Mouse (Mus musculus): ENCODE results near the gene Rin3. TPM values are rescaled to one million over a fixed set of nuclear protein-coding genes. Genes with fewer than 3 reads are reported as not detected.

The Rin3 gene
- total RNA-seq, 2 experiments from 2014 or later: 19.2 to 21.6 TPM

GRCm38 (mm10) chr12:102424456-102424855 lies 141.6 kb downstream of the Rin3 start:
- DNase-seq: no peak

- DNase-seq: no peak
Observed at GRCm38 (mm10) chr12:102425048-102425578, 142.3 kb downstream of the Rin3 start.

GRCm38 (mm10) chr12:102426285-102426684 lies 143.4 kb downstream of the Rin3 start:
- DNase-seq: peak; percentile 43

GRCm38 (mm10) chr12:102429656-102430055 lies 146.8 kb downstream of the Rin3 start:
- no peak for DNase-seq

GRCm38 (mm10) chr12:102430228-102430627 lies 147.4 kb downstream of the Rin3 start:
- no peak for DNase-seq

GRCm38 (mm10) chr12:102432238-102432637 lies 149.4 kb downstream of the Rin3 start:
- DNase-seq: peak; percentile 64

- no peak for DNase-seq
Observed at GRCm38 (mm10) chr12:102434107-102434506, 151.3 kb downstream of the Rin3 start.

GRCm38 (mm10) chr12:102436939-102437526 lies 154.2 kb downstream of the Rin3 start:
- peak; percentile 49 for DNase-seq

- no peak for DNase-seq
Observed at GRCm38 (mm10) chr12:102437952-102438351, 155.1 kb downstream of the Rin3 start.

- DNase-seq: no peak
Observed at GRCm38 (mm10) chr12:102438983-102439631, 156.3 kb downstream of the Rin3 start.

GRCm38 (mm10) chr12:102439632-102440023 lies 156.8 kb downstream of the Rin3 start, which contains the start of gene Lgmn:
Lgmn (minus strand) TSS chr12:102439813.
- DNase-seq: peak; percentile 99

Other genes starting within 250 kb of the Rin3 start
- gene Slc24a4, start 154.3 kb upstream of the Rin3 start, total RNA-seq (2021): under 1 TPM; 0.45 to 0.87 TPM
- 10 to 100 TPM; 88.5 to 88.9 TPM for gene Lgmn, start 156.8 kb downstream of the Rin3 start, total RNA-seq (2021)
- gene Golga5, start 186.1 kb downstream of the Rin3 start, total RNA-seq (2021): 10 to 100 TPM; 35.4 to 36.2 TPM

Measured in adrenal gland, postnatal 10 days (tissue).